24 mouse cellular contexts compared by ENCODE assay signal in genomic region chr9:57657843-57658242, GRCm38 (mm10). TPM values are rescaled to one million over a fixed set of nuclear protein-coding genes. Genes with fewer than 3 reads are reported as not detected.
A peak's percentile ranks its signal among the peaks of the same experiment; 100 is the strongest.
DNase-seq lines count a peak whose midpoint lies in the region; ATAC-seq and TF ChIP-seq lines count a peak whose summit lies in the region.
"Had no signal": no experiment of that assay in that cellular context is flagged by ENCODE, and none has a peak within 500 bp of the region (broad histone marks: within the 10 kb centered on the region; RNA-seq: fewer than 3 reads in every experiment).

No protein-coding gene starts in this region.

- no peak overlapping the region for H3K4me3 ChIP-seq in gastrocnemius, adult 2 months
- H3K4me3 ChIP-seq in liver, embryonic 14.5 days (ENCODE audit: insufficient read depth in 1 of 2, low read depth in 2 of 2, low read length in 2 of 2) = no peak overlapping the region
- no peak overlapping the region for H3K4me3 ChIP-seq in liver, embryonic 11.5 days (ENCODE audit: low read depth, low read length)
- no peak overlapping the region for H3K4me3 ChIP-seq in midbrain, postnatal 0 days (ENCODE audit: low read depth, low read length)
- no peak overlapping the region for H3K4me3 ChIP-seq in midbrain, embryonic 13.5 days (replicated peaks)
- no peak overlapping the region for H3K4me3 ChIP-seq in MEL (ENCODE audit: control insufficient read depth in 1 of 2, insufficient read depth in 1 of 2, low read depth in 2 of 2, low read length in 2 of 2)
- H3K4me3 ChIP-seq: embryonic facial prominence, embryonic 13.5 days; kidney, embryonic 15.5 days; megakaryocyte, embryonic 14.5 days; stomach, embryonic 15.5 days had no signal

- H3K9ac ChIP-seq in liver, embryonic 14.5 days (replicated peaks) = no peak overlapping the region
- H3K9ac ChIP-seq in liver, embryonic 11.5 days (ENCODE audit: low read depth, low read length) = no peak overlapping the region
- no peak overlapping the region for H3K9ac ChIP-seq in midbrain, postnatal 0 days (replicated peaks; ENCODE audit: low read length, poor library complexity, severe bottlenecking)
- H3K9ac ChIP-seq in midbrain, embryonic 13.5 days (replicated peaks) = no peak overlapping the region
- no peak overlapping the region for H3K9ac ChIP-seq in MEL (ENCODE audit: control insufficient read depth, low read depth, low read length, poor library complexity, severe bottlenecking)
- H3K9ac ChIP-seq: embryonic facial prominence, embryonic 13.5 days; kidney, embryonic 15.5 days; stomach, embryonic 15.5 days had no signal

- H3K4me1 ChIP-seq in liver, embryonic 14.5 days (replicated peaks; ENCODE audit: control insufficient read depth in 2 of 2, insufficient read depth in 2 of 2, low read length in 1 of 2) = peaks cover 10 to 22% of the 10 kb centered on the region in 2 experiments
- H3K4me1 ChIP-seq in liver, embryonic 11.5 days (replicated peaks; ENCODE audit: control insufficient read depth, insufficient read depth, low read length) = peaks cover 15% of the 10 kb centered on the region
- H3K4me1 ChIP-seq in midbrain, postnatal 0 days (ENCODE audit: insufficient read depth, low read length) = no peaks in the 10 kb centered on the region
- H3K4me1 ChIP-seq in midbrain, embryonic 13.5 days (replicated peaks) = peaks cover 26% of the 10 kb centered on the region
- H3K4me1 ChIP-seq in MEL (ENCODE audit: control insufficient read depth in 1 of 2, insufficient read depth in 2 of 2, low read length in 2 of 2) = peaks cover 5 to 12% of the 10 kb centered on the region in 2 experiments; a peak in 3 of 4 replicates
- H3K4me1 ChIP-seq: stomach, embryonic 15.5 days had no signal

- H3K79me2 ChIP-seq in MEL (ENCODE audit: control insufficient read depth, insufficient read depth, low read length, poor library complexity) = no peaks in the 10 kb centered on the region

- no peaks in the 10 kb centered on the region for H3K27me3 ChIP-seq in liver, embryonic 14.5 days (ENCODE audit: control insufficient read depth, insufficient read depth, low read length)
- H3K27me3 ChIP-seq in liver, embryonic 11.5 days (replicated peaks; ENCODE audit: control insufficient read depth, insufficient read depth, low read length) = no peaks in the 10 kb centered on the region
- H3K27me3 ChIP-seq in midbrain, postnatal 0 days (ENCODE audit: insufficient read depth, low read length) = no peaks in the 10 kb centered on the region; the same call in 1 of the 2 replicates
- H3K27me3 ChIP-seq in midbrain, embryonic 13.5 days = no peaks in the 10 kb centered on the region
- no peaks in the 10 kb centered on the region for H3K27me3 ChIP-seq in MEL (ENCODE audit: control insufficient read depth in 1 of 2, insufficient read depth in 2 of 2, low read length in 2 of 2)
- H3K27me3 ChIP-seq: megakaryocyte, embryonic 14.5 days; stomach, embryonic 15.5 days had no signal

- 43% methylated on average over 4 of the region's 4 CpGs for WGBS in liver, embryonic 14.5 days (ENCODE audit: insufficient replicate concordance)
- WGBS in liver, embryonic 11.5 days = 60% methylated on average over 4 of the region's 4 CpGs
- 70% methylated on average over 4 of the region's 4 CpGs for WGBS in midbrain, postnatal 0 days
- WGBS in midbrain, embryonic 13.5 days = 56% methylated on average over 4 of the region's 4 CpGs

- no peak overlapping the region for H3K4me2 ChIP-seq in liver, embryonic 14.5 days (ENCODE audit: low read depth)
- H3K4me2 ChIP-seq in liver, embryonic 11.5 days = no peak overlapping the region
- no peak overlapping the region for H3K4me2 ChIP-seq in midbrain, postnatal 0 days (ENCODE audit: low read depth, low read length, poor library complexity, severe bottlenecking)
- H3K4me2 ChIP-seq in midbrain, embryonic 13.5 days (replicated peaks) = no peak overlapping the region
- H3K4me2 ChIP-seq: embryonic facial prominence, embryonic 13.5 days; kidney, embryonic 15.5 days; stomach, embryonic 15.5 days had no signal

- no peak for TF ChIP-seq EP300 in liver, embryonic 14.5 days (IDR thresholded peaks at IDR 0.05; ENCODE audit: low read depth)
- no peak for TF ChIP-seq EP300 in MEL (IDR thresholded peaks at IDR 0.05; ENCODE audit: low read depth in 1 of 2, low read length in 2 of 2)

- TF ChIP-seq POLR2A in MEL (IDR thresholded peaks at IDR 0.05; ENCODE audit: control insufficient read depth in 1 of 2, insufficient read depth in 1 of 2, low read depth in 1 of 2, low read length in 2 of 2, poor library complexity in 1 of 2) = no peak

- TF ChIP-seq RAD21 in MEL (IDR thresholded peaks at IDR 0.05; ENCODE audit: low read depth, low read length) = no peak

- no peak for DNase-seq in gastrocnemius, adult 2 months
- no peak for DNase-seq in gastrocnemius, postnatal 4 days (ENCODE audit: low spot score in 2 of 2)
- no peak for DNase-seq in liver, embryonic 14.5 days (ENCODE audit: low read depth in 3 of 3, low spot score in 3 of 3)
- DNase-seq in liver, embryonic 11.5 days (ENCODE audit: low spot score) = no peak
- no peak for DNase-seq in midbrain, postnatal 0 days (ENCODE audit: low spot score)
- no peak for DNase-seq in MEL (ENCODE audit: low read depth, low spot score)
- no peak for DNase-seq in right cerebral cortex, adult 18-20 months
- DNase-seq: adrenal gland, adult 8-10 months; cerebellum, adult 9-11 months; gastrocnemius, postnatal 14 days; lung, adult 2 months had no signal

- no peaks in the 10 kb centered on the region for H3K9me3 ChIP-seq in liver, embryonic 14.5 days (ENCODE audit: control insufficient read depth, low read length)
- H3K9me3 ChIP-seq in liver, embryonic 11.5 days (ENCODE audit: control insufficient read depth, low read length) = no peaks in the 10 kb centered on the region
- H3K9me3 ChIP-seq in midbrain, postnatal 0 days (ENCODE audit: low read length) = no peaks in the 10 kb centered on the region
- no peaks in the 10 kb centered on the region for H3K9me3 ChIP-seq in midbrain, embryonic 13.5 days
- no peaks in the 10 kb centered on the region for H3K9me3 ChIP-seq in MEL (replicated peaks; ENCODE audit: insufficient read depth, low read length)
- H3K9me3 ChIP-seq: embryonic facial prominence, embryonic 13.5 days; kidney, embryonic 15.5 days; megakaryocyte, embryonic 14.5 days; stomach, embryonic 15.5 days had no signal

- intact Hi-C loops in gastrocnemius, adult 2 months (cut with DNase I) = loop anchor here (5.0 kb wide), 2 partner anchors 121 to 136 kb away; partner anchors contain the start of genes Cox5a and Fam219b

- no peak overlapping the region for H3K27ac ChIP-seq in gastrocnemius, adult 2 months
- H3K27ac ChIP-seq in liver, embryonic 14.5 days = no peak overlapping the region
- H3K27ac ChIP-seq in liver, embryonic 11.5 days (ENCODE audit: low read depth, low read length) = no peak overlapping the region
- no peak overlapping the region for H3K27ac ChIP-seq in midbrain, postnatal 0 days (ENCODE audit: low read depth, low read length)
- no peak overlapping the region for H3K27ac ChIP-seq in midbrain, embryonic 13.5 days
- no peak overlapping the region for H3K27ac ChIP-seq in MEL (ENCODE audit: control insufficient read depth, low read depth, low read length)
- H3K27ac ChIP-seq: embryonic facial prominence, embryonic 13.5 days; kidney, embryonic 15.5 days; stomach, embryonic 15.5 days had no signal

- H3K36me3 ChIP-seq in liver, embryonic 14.5 days (replicated peaks; ENCODE audit: control insufficient read depth, insufficient read depth, low read depth) = no peaks in the 10 kb centered on the region
- H3K36me3 ChIP-seq in liver, embryonic 11.5 days (ENCODE audit: control insufficient read depth, insufficient read depth, low read length) = no peaks in the 10 kb centered on the region
- no peaks in the 10 kb centered on the region for H3K36me3 ChIP-seq in midbrain, postnatal 0 days (ENCODE audit: insufficient read depth, low read length)
- no peaks in the 10 kb centered on the region for H3K36me3 ChIP-seq in midbrain, embryonic 13.5 days
- peaks cover 0 to 14% of the 10 kb centered on the region in 2 experiments; a peak in 2 of 4 replicates for H3K36me3 ChIP-seq in MEL (ENCODE audit: control insufficient read depth in 1 of 2, insufficient read depth in 2 of 2, low read length in 2 of 2)
- H3K36me3 ChIP-seq: embryonic facial prominence, embryonic 13.5 days; kidney, embryonic 15.5 days; stomach, embryonic 15.5 days had no signal

- TF ChIP-seq CTCF in gastrocnemius, adult 2 months (IDR thresholded peaks at IDR 0.05) = 0 out of 2 replicates have a peak, but pooled peaks have one; percentile 10
- peak; percentile 32; the same call in 1 of the 2 replicates for TF ChIP-seq CTCF in liver, embryonic 14.5 days (IDR thresholded peaks at IDR 0.05; ENCODE audit: low read depth)
- peak; percentile 41 for TF ChIP-seq CTCF in midbrain, postnatal 0 days (IDR thresholded peaks at IDR 0.05)
- TF ChIP-seq CTCF in MEL (IDR thresholded peaks at IDR 0.05 in 2 of 3, conservative IDR thresholded peaks at IDR 0.05 in 1 of 3; ENCODE audit: control insufficient read depth in 1 of 3, insufficient read depth in 1 of 3, low read depth in 2 of 3, low read length in 3 of 3, poor library complexity in 1 of 3, severe bottlenecking in 1 of 3) = peak in 2 of 3 experiments; percentile 27 to 31; a peak in 3 of 6 replicates

- no peak for ATAC-seq in liver, embryonic 14.5 days (ENCODE audit: insufficient read depth)
- no peak for ATAC-seq in liver, embryonic 11.5 days (replicated peaks; ENCODE audit: low FRiP score)
- no peak for ATAC-seq in midbrain, postnatal 0 days (ENCODE audit: low FRiP score)
- no peak for ATAC-seq in midbrain, embryonic 13.5 days
- ATAC-seq: forebrain, embryonic 14.5 days had no signal

RNA-seq across cellular contexts. Expression of gene Csk, which starts 4.4 kb away (rescaled TPM):
- total RNA-seq in gastrocnemius, adult 2 months (2021) = 10 to 100 TPM in 1 of 2 experiments, 1 to 10 TPM in 1; 7.1 to 14.0 TPM
- total RNA-seq in gastrocnemius, postnatal 4 days (2021) = 10 to 100 TPM; 39.5 to 42.9 TPM
- polyA plus RNA-seq in liver, embryonic 14.5 days (2012; rRNA removed) = 22.7 and 26.3 TPM in 2 replicates
- 11.1 and 13.8 TPM in 2 replicates for polyA plus RNA-seq in liver, embryonic 14.5 days (2014; fragmentation: Nextera tagmentation; extraction: Ambion mirVana)
- polyA plus RNA-seq in liver, embryonic 11.5 days (2014; fragmentation: Nextera tagmentation; extraction: Ambion mirVana) = 45.2 and 47.7 TPM in 2 replicates
- 133 and 152 TPM in 2 replicates for total RNA-seq in midbrain, postnatal 0 days (2014; rRNA removed)
- polyA plus RNA-seq in midbrain, postnatal 0 days (2015; fragmentation: Nextera tagmentation; extraction: Ambion mirVana) = 42.4 and 45.5 TPM in 2 replicates
- 35.9 and 41.9 TPM in 2 replicates for polyA plus RNA-seq in midbrain, embryonic 13.5 days (2015; fragmentation: Nextera tagmentation; extraction: Ambion mirVana)
- 213 and 215 TPM in 2 replicates for total RNA-seq in MEL (2012; rRNA removed)
- polyA plus RNA-seq in MEL (2012; ENCODE audit: insufficient read depth in 1 of 2, insufficient read length in 2 of 2, low read depth in 1 of 2, low replicate concordance in 2 of 2, missing spikeins in 1 of 2) = 100 to 1,000 TPM in 1 of 2 experiments, not detected in 1; 338 TPM

RNA-seq across cellular contexts. Expression of gene Cyp1a2, which starts 25.7 kb away (rescaled TPM):
- not detected for total RNA-seq in gastrocnemius, adult 2 months (2021)
- under 1 TPM in 1 of 2 experiments, not detected in 1; 0.16 TPM for total RNA-seq in gastrocnemius, postnatal 4 days (2021)
- polyA plus RNA-seq in liver, embryonic 14.5 days (2012; rRNA removed) = 0.06 and 0.11 TPM in 2 replicates
- 0.11 and 0.18 TPM in 2 replicates for polyA plus RNA-seq in liver, embryonic 14.5 days (2014; fragmentation: Nextera tagmentation; extraction: Ambion mirVana)
- not detected in 2 replicates for polyA plus RNA-seq in liver, embryonic 11.5 days (2014; fragmentation: Nextera tagmentation; extraction: Ambion mirVana)
- total RNA-seq in midbrain, postnatal 0 days (2014; rRNA removed) = not detected in 2 replicates
- polyA plus RNA-seq in midbrain, postnatal 0 days (2015; fragmentation: Nextera tagmentation; extraction: Ambion mirVana) = not detected in 2 replicates
- polyA plus RNA-seq in midbrain, embryonic 13.5 days (2015; fragmentation: Nextera tagmentation; extraction: Ambion mirVana) = not detected in 2 replicates
- total RNA-seq in MEL (2012; rRNA removed) = not detected in 2 replicates
- not detected for polyA plus RNA-seq in MEL (2012; ENCODE audit: insufficient read depth in 1 of 2, insufficient read length in 2 of 2, low read depth in 1 of 2, low replicate concordance in 2 of 2, missing spikeins in 1 of 2)
- total RNA-seq: gastrocnemius, postnatal 14 days; layer of hippocampus, postnatal 25 days; left cerebral cortex, postnatal 14 days had no signal
- polyA plus RNA-seq: embryonic facial prominence, embryonic 13.5 days; forebrain, embryonic 14.5 days; hindbrain, embryonic 11.5 days; intestine, embryonic 14.5 days; kidney, embryonic 15.5 days; limb, embryonic 14.5 days; stomach, embryonic 15.5 days; urinary bladder, adult 2 months had no signal

RNA-seq across cellular contexts. Expression of gene Cyp1a1, which starts 29.9 kb away (rescaled TPM):
- total RNA-seq in gastrocnemius, adult 2 months (2021) = under 1 TPM; 0.36 to 0.53 TPM
- total RNA-seq in gastrocnemius, postnatal 4 days (2021) = not detected
- polyA plus RNA-seq in liver, embryonic 14.5 days (2012; rRNA removed) = 0.13 and 0.15 TPM in 2 replicates
- polyA plus RNA-seq in liver, embryonic 14.5 days (2014; fragmentation: Nextera tagmentation; extraction: Ambion mirVana) = not detected in 2 replicates
- polyA plus RNA-seq in liver, embryonic 11.5 days (2014; fragmentation: Nextera tagmentation; extraction: Ambion mirVana) = 0.66 and 0.92 TPM in 2 replicates
- 0.28 TPM in 1 of 2 replicates, not detected in the other for total RNA-seq in midbrain, postnatal 0 days (2014; rRNA removed)
- polyA plus RNA-seq in midbrain, postnatal 0 days (2015; fragmentation: Nextera tagmentation; extraction: Ambion mirVana) = 0.09 TPM in 2 replicates
- not detected in 2 replicates for polyA plus RNA-seq in midbrain, embryonic 13.5 days (2015; fragmentation: Nextera tagmentation; extraction: Ambion mirVana)
- 0.04 and 0.07 TPM in 2 replicates for total RNA-seq in MEL (2012; rRNA removed)
- under 1 TPM in 1 of 2 experiments, not detected in 1; 0.26 TPM for polyA plus RNA-seq in MEL (2012; ENCODE audit: insufficient read depth in 1 of 2, insufficient read length in 2 of 2, low read depth in 1 of 2, low replicate concordance in 2 of 2, missing spikeins in 1 of 2)
- polyA plus RNA-seq: embryonic facial prominence, embryonic 13.5 days; forebrain, embryonic 14.5 days; heart, embryonic 16.5 days; hindbrain, embryonic 11.5 days; intestine, embryonic 14.5 days; stomach, embryonic 15.5 days had no signal

RNA-seq across cellular contexts. Expression of gene Lman1l, which starts 37.3 kb away (rescaled TPM):
- total RNA-seq in gastrocnemius, adult 2 months (2021) = not detected
- not detected for total RNA-seq in gastrocnemius, postnatal 4 days (2021)
- polyA plus RNA-seq in liver, embryonic 14.5 days (2012; rRNA removed) = not detected in 2 replicates
- not detected in 2 replicates for polyA plus RNA-seq in liver, embryonic 14.5 days (2014; fragmentation: Nextera tagmentation; extraction: Ambion mirVana)
- polyA plus RNA-seq in liver, embryonic 11.5 days (2014; fragmentation: Nextera tagmentation; extraction: Ambion mirVana) = not detected in 2 replicates
- total RNA-seq in midbrain, postnatal 0 days (2014; rRNA removed) = not detected in 2 replicates
- 0.10 TPM in 1 of 2 replicates, not detected in the other for polyA plus RNA-seq in midbrain, postnatal 0 days (2015; fragmentation: Nextera tagmentation; extraction: Ambion mirVana)
- polyA plus RNA-seq in midbrain, embryonic 13.5 days (2015; fragmentation: Nextera tagmentation; extraction: Ambion mirVana) = not detected in 2 replicates
- total RNA-seq in MEL (2012; rRNA removed) = 0.08 TPM in 1 of 2 replicates, not detected in the other
- polyA plus RNA-seq in MEL (2012; ENCODE audit: insufficient read depth in 1 of 2, insufficient read length in 2 of 2, low read depth in 1 of 2, low replicate concordance in 2 of 2, missing spikeins in 1 of 2) = under 1 TPM in 1 of 2 experiments, not detected in 1; 0.11 TPM
- total RNA-seq: adrenal gland, adult 8-10 months; gastrocnemius, postnatal 14 days; layer of hippocampus, postnatal 25 days; left cerebral cortex, postnatal 14 days had no signal
- polyA plus RNA-seq: embryonic facial prominence, embryonic 13.5 days; forebrain, embryonic 14.5 days; heart, embryonic 16.5 days; hindbrain, embryonic 11.5 days; intestine, embryonic 14.5 days; kidney, embryonic 15.5 days; limb, embryonic 14.5 days; stomach, embryonic 15.5 days had no signal

RNA-seq across cellular contexts. Expression of gene Edc3, which starts 50.5 kb away (rescaled TPM):
- 1 to 10 TPM; 5.9 to 6.6 TPM for total RNA-seq in gastrocnemius, adult 2 months (2021)
- 10 to 100 TPM; 11.8 to 12.5 TPM for total RNA-seq in gastrocnemius, postnatal 4 days (2021)
- 6.9 and 7.2 TPM in 2 replicates for polyA plus RNA-seq in liver, embryonic 14.5 days (2012; rRNA removed)
- polyA plus RNA-seq in liver, embryonic 14.5 days (2014; fragmentation: Nextera tagmentation; extraction: Ambion mirVana) = 10.3 and 12.8 TPM in 2 replicates
- polyA plus RNA-seq in liver, embryonic 11.5 days (2014; fragmentation: Nextera tagmentation; extraction: Ambion mirVana) = 22.2 and 23.5 TPM in 2 replicates
- 10.6 and 11.9 TPM in 2 replicates for total RNA-seq in midbrain, postnatal 0 days (2014; rRNA removed)
- polyA plus RNA-seq in midbrain, postnatal 0 days (2015; fragmentation: Nextera tagmentation; extraction: Ambion mirVana) = 27.3 and 27.8 TPM in 2 replicates
- polyA plus RNA-seq in midbrain, embryonic 13.5 days (2015; fragmentation: Nextera tagmentation; extraction: Ambion mirVana) = 38.1 and 40.1 TPM in 2 replicates
- total RNA-seq in MEL (2012; rRNA removed) = 7.2 and 8.0 TPM in 2 replicates
- polyA plus RNA-seq in MEL (2012; ENCODE audit: insufficient read depth in 1 of 2, insufficient read length in 2 of 2, low read depth in 1 of 2, low replicate concordance in 2 of 2, missing spikeins in 1 of 2) = 10 to 100 TPM in 1 of 2 experiments, not detected in 1; 25.7 TPM
